Mouse (Mus musculus) bone marrow macrophage, adult 2 months (primary cell): ENCODE data around the gene Fth1.

Source experiments
- CTCF ChIP-seq: IDR thresholded peaks from 2 replicates; pipeline ENCODE4 v1.5.1; 2012; ENCODE audit warnings: low read depth, mild to moderate bottlenecking, low read length, moderate library complexity
- POLR2A ChIP-seq: IDR thresholded peaks from 2 replicates; pipeline ENCODE4 v1.6.1; 2012; ENCODE audit warnings: mild to moderate bottlenecking, low read depth, low read length, borderline replicate concordance

GRCm38 (mm10) chr19:10013913-10014312 is 33.5 kb downstream of the Fth1 start:
- TF ChIP-seq CTCF, result no peak
- no peak for TF ChIP-seq POLR2A
